Comparison of ENCODE assay signal across 8 mouse cellular contexts in genomic region chr17:28518615-28519071, GRCm38 (mm10). TPM values are rescaled to one million over a fixed set of nuclear protein-coding genes. Genes with fewer than 3 reads are reported as not detected.
DNase-seq lines count a peak whose midpoint lies in the region; ATAC-seq and TF ChIP-seq lines count a peak whose summit lies in the region.

No protein-coding gene starts in this region.

- no peak for TF ChIP-seq CTCF in cortical plate, adult 2 months (IDR thresholded peaks at IDR 0.05; ENCODE audit: extremely low read depth, insufficient read depth, low read length)
- TF ChIP-seq CTCF in heart, postnatal 0 days (IDR thresholded peaks at IDR 0.05; ENCODE audit: low read depth) = no peak

- WGBS in heart, postnatal 0 days = 32% methylated on average over 8 of the region's 8 CpGs
- 21% methylated on average over 8 of the region's 8 CpGs for WGBS in limb, embryonic 12.5 days
- WGBS in neural tube, embryonic 12.5 days = 26% methylated on average over 8 of the region's 8 CpGs

- peak overlapping the region; percentile 39; the same call in 1 of the 2 replicates for H3K4me3 ChIP-seq in cortical plate, adult 2 months (ENCODE audit: insufficient read depth, low read length)
- peak overlapping the region; percentile 48 for H3K4me3 ChIP-seq in heart, postnatal 0 days (ENCODE audit: low read depth, low read length)
- H3K4me3 ChIP-seq in limb, embryonic 12.5 days (replicated peaks) = peak overlapping the region; percentile 48
- peak overlapping the region; percentile 43; the same call in 1 of the 2 replicates for H3K4me3 ChIP-seq in neural tube, embryonic 12.5 days

- peak; percentile 49 for DNase-seq in kidney, adult 11 months
- DNase-seq in kidney, postnatal 4 days = no peak
- DNase-seq in heart, postnatal 0 days (ENCODE audit: low spot score) = no peak
- no peak for DNase-seq in layer of hippocampus, postnatal 36 days
- no peak for DNase-seq in urinary bladder, postnatal 4 days (ENCODE audit: low spot score in 2 of 2)

- TF ChIP-seq EP300 in heart, postnatal 0 days (IDR thresholded peaks at IDR 0.05; ENCODE audit: low read depth) = no peak

- ATAC-seq in heart, postnatal 0 days (ENCODE audit: insufficient read depth, low read depth) = no peak
- ATAC-seq in limb, embryonic 12.5 days (ENCODE audit: insufficient number of reproducible peaks, insufficient read depth, low FRiP score, low TSS enrichment, low read depth) = no peak
- no peak for ATAC-seq in neural tube, embryonic 12.5 days (ENCODE audit: low FRiP score, low read depth)

- TF ChIP-seq POLR2A in cortical plate, adult 2 months (IDR thresholded peaks at IDR 0.05; ENCODE audit: extremely low read depth, insufficient read depth, low read length) = no peak

- no peaks in the 10 kb centered on the region for H3K36me3 ChIP-seq in heart, postnatal 0 days (replicated peaks; ENCODE audit: control insufficient read depth, insufficient read depth, low read length)
- H3K36me3 ChIP-seq in limb, embryonic 12.5 days = no peaks in the 10 kb centered on the region
- no peaks in the 10 kb centered on the region for H3K36me3 ChIP-seq in neural tube, embryonic 12.5 days

- H3K27me3 ChIP-seq in heart, postnatal 0 days (ENCODE audit: control insufficient read depth, insufficient read depth, low read length) = no peaks in the 10 kb centered on the region
- peaks cover 45% of the 10 kb centered on the region for H3K27me3 ChIP-seq in limb, embryonic 12.5 days
- peaks cover 33% of the 10 kb centered on the region for H3K27me3 ChIP-seq in neural tube, embryonic 12.5 days (replicated peaks)

- H3K4me2 ChIP-seq in heart, postnatal 0 days (ENCODE audit: low read depth, low read length) = peak overlapping the region; percentile 68
- peak overlapping the region; percentile 90 for H3K4me2 ChIP-seq in limb, embryonic 12.5 days
- peak overlapping the region; percentile 86 for H3K4me2 ChIP-seq in neural tube, embryonic 12.5 days (replicated peaks)

- peak overlapping the region; percentile 95; the same call in 1 of the 2 replicates for H3K27ac ChIP-seq in cortical plate, adult 2 months (ENCODE audit: insufficient read depth, low read length)
- H3K27ac ChIP-seq in heart, postnatal 0 days (ENCODE audit: low read depth) = peak overlapping the region; percentile 93
- H3K27ac ChIP-seq in limb, embryonic 12.5 days = peak overlapping the region; percentile 74
- H3K27ac ChIP-seq in neural tube, embryonic 12.5 days = no peak overlapping the region

- peak overlapping the region; percentile 57 for H3K9ac ChIP-seq in heart, postnatal 0 days (replicated peaks; ENCODE audit: low read depth, low read length)
- H3K9ac ChIP-seq in limb, embryonic 12.5 days (replicated peaks) = peak overlapping the region; percentile 66; the same call in 1 of the 2 replicates
- H3K9ac ChIP-seq in neural tube, embryonic 12.5 days = peak overlapping the region; percentile 59; the same call in 1 of the 2 replicates

- H3K4me1 ChIP-seq in cortical plate, adult 2 months (ENCODE audit: control insufficient read depth, insufficient read depth, low read length) = peaks cover 12% of the 10 kb centered on the region; the same call in 1 of the 2 replicates
- H3K4me1 ChIP-seq in heart, postnatal 0 days (ENCODE audit: control insufficient read depth, insufficient read depth) = peaks cover 31% of the 10 kb centered on the region
- peaks cover 34% of the 10 kb centered on the region for H3K4me1 ChIP-seq in limb, embryonic 12.5 days (replicated peaks)
- H3K4me1 ChIP-seq in neural tube, embryonic 12.5 days = peaks cover 31% of the 10 kb centered on the region

- no peaks in the 10 kb centered on the region for H3K9me3 ChIP-seq in heart, postnatal 0 days (replicated peaks; ENCODE audit: control insufficient read depth, low read length)
- no peaks in the 10 kb centered on the region for H3K9me3 ChIP-seq in limb, embryonic 12.5 days
- no peaks in the 10 kb centered on the region for H3K9me3 ChIP-seq in neural tube, embryonic 12.5 days

RNA-seq across cellular contexts. Expression of gene Fkbp5, which starts 1.3 kb away (rescaled TPM):
- polyA plus RNA-seq in cortical plate, adult 2 months (2012; rRNA removed) = 13.5 and 17.7 TPM in 2 replicates
- 19.4 and 37.3 TPM in 2 replicates for total RNA-seq in heart, postnatal 0 days (2014; rRNA removed; ENCODE audit: low replicate concordance)
- polyA plus RNA-seq in heart, postnatal 0 days (2015; fragmentation: Nextera tagmentation; extraction: Ambion mirVana) = 7.6 and 8.3 TPM in 2 replicates
- polyA plus RNA-seq in limb, embryonic 12.5 days (2016; fragmentation: Nextera tagmentation; extraction: Ambion mirVana) = 36.2 and 42.4 TPM in 2 replicates
- polyA plus RNA-seq in neural tube, embryonic 12.5 days (2016; fragmentation: Nextera tagmentation; extraction: Ambion mirVana) = 34.1 and 35.1 TPM in 2 replicates
- 10 to 100 TPM; 67.0 to 92.3 TPM for total RNA-seq in layer of hippocampus, postnatal 36 days (2021)

RNA-seq across cellular contexts. Expression of gene Armc12, which starts 12.0 kb away (rescaled TPM):
- not detected in 2 replicates for polyA plus RNA-seq in cortical plate, adult 2 months (2012; rRNA removed)
- total RNA-seq in heart, postnatal 0 days (2014; rRNA removed; ENCODE audit: low replicate concordance) = not detected in 2 replicates
- polyA plus RNA-seq in heart, postnatal 0 days (2015; fragmentation: Nextera tagmentation; extraction: Ambion mirVana) = not detected in 2 replicates
- polyA plus RNA-seq in limb, embryonic 12.5 days (2016; fragmentation: Nextera tagmentation; extraction: Ambion mirVana) = not detected in 2 replicates
- polyA plus RNA-seq in neural tube, embryonic 12.5 days (2016; fragmentation: Nextera tagmentation; extraction: Ambion mirVana) = not detected in 2 replicates
- not detected for total RNA-seq in layer of hippocampus, postnatal 36 days (2021)

RNA-seq across cellular contexts. Expression of gene Clpsl2, which starts 30.6 kb away (rescaled TPM):
- polyA plus RNA-seq in cortical plate, adult 2 months (2012; rRNA removed) = not detected in 2 replicates
- total RNA-seq in heart, postnatal 0 days (2014; rRNA removed; ENCODE audit: low replicate concordance) = not detected in 2 replicates
- polyA plus RNA-seq in heart, postnatal 0 days (2015; fragmentation: Nextera tagmentation; extraction: Ambion mirVana) = not detected in 2 replicates
- not detected in 2 replicates for polyA plus RNA-seq in limb, embryonic 12.5 days (2016; fragmentation: Nextera tagmentation; extraction: Ambion mirVana)
- polyA plus RNA-seq in neural tube, embryonic 12.5 days (2016; fragmentation: Nextera tagmentation; extraction: Ambion mirVana) = not detected in 2 replicates
- total RNA-seq in layer of hippocampus, postnatal 36 days (2021) = not detected

RNA-seq across cellular contexts. Expression of gene Clps, which starts 41.9 kb away (rescaled TPM):
- polyA plus RNA-seq in cortical plate, adult 2 months (2012; rRNA removed) = not detected in 2 replicates
- not detected in 2 replicates for total RNA-seq in heart, postnatal 0 days (2014; rRNA removed; ENCODE audit: low replicate concordance)
- not detected in 2 replicates for polyA plus RNA-seq in heart, postnatal 0 days (2015; fragmentation: Nextera tagmentation; extraction: Ambion mirVana)
- not detected in 2 replicates for polyA plus RNA-seq in limb, embryonic 12.5 days (2016; fragmentation: Nextera tagmentation; extraction: Ambion mirVana)
- polyA plus RNA-seq in neural tube, embryonic 12.5 days (2016; fragmentation: Nextera tagmentation; extraction: Ambion mirVana) = not detected in 2 replicates
- total RNA-seq in layer of hippocampus, postnatal 36 days (2021) = not detected

RNA-seq across cellular contexts. Expression of gene Lhfpl5, which starts 56.8 kb away (rescaled TPM):
- 4.5 and 5.1 TPM in 2 replicates for polyA plus RNA-seq in cortical plate, adult 2 months (2012; rRNA removed)
- total RNA-seq in heart, postnatal 0 days (2014; rRNA removed; ENCODE audit: low replicate concordance) = not detected in 2 replicates
- 0.07 and 0.10 TPM in 2 replicates for polyA plus RNA-seq in heart, postnatal 0 days (2015; fragmentation: Nextera tagmentation; extraction: Ambion mirVana)
- 0.46 and 0.89 TPM in 2 replicates for polyA plus RNA-seq in limb, embryonic 12.5 days (2016; fragmentation: Nextera tagmentation; extraction: Ambion mirVana)
- polyA plus RNA-seq in neural tube, embryonic 12.5 days (2016; fragmentation: Nextera tagmentation; extraction: Ambion mirVana) = 3.5 and 3.9 TPM in 2 replicates
- 1 to 10 TPM; 3.6 to 4.0 TPM for total RNA-seq in layer of hippocampus, postnatal 36 days (2021)
